Mouse (Mus musculus): ENCODE data around the gene Apeh. TPM values are rescaled to one million over a fixed set of nuclear protein-coding genes. Genes with fewer than 3 reads are reported as not detected.

The Apeh gene
- polyA plus RNA-seq, 1 experiment from 2014 or later = 35.4 TPM

- H3K9me3 ChIP-seq (ENCODE audit: control insufficient read depth, low read length) = no peaks in the 10 kb centered on the region
- WGBS = 88% methylated on average over 3 of the region's 3 CpGs
- DNase-seq (ENCODE audit: low spot score) = no peak
- TF ChIP-seq EP300 (optimal IDR thresholded peaks at IDR 0.05) = no peak
- no peak for TF ChIP-seq CTCF (IDR thresholded peaks at IDR 0.05; ENCODE audit: low read depth)
- H3K4me1 ChIP-seq (replicated peaks; ENCODE audit: control insufficient read depth, insufficient read depth) = no peaks in the 10 kb centered on the region; the same call in 1 of the 2 replicates
- no peak overlapping the region for H3K9ac ChIP-seq (ENCODE audit: low read length)
- no peak overlapping the region for H3K4me3 ChIP-seq (ENCODE audit: low read depth, low read length)
- H3K27ac ChIP-seq (replicated peaks) = no peak overlapping the region
- H3K27me3 ChIP-seq (ENCODE audit: control insufficient read depth, insufficient read depth, low read length) = no peaks in the 10 kb centered on the region
- no peak for ATAC-seq (ENCODE audit: low FRiP score, low TSS enrichment)
- no peak overlapping the region for H3K4me2 ChIP-seq (replicated peaks; ENCODE audit: low read depth)
- no peaks in the 10 kb centered on the region for H3K36me3 ChIP-seq (ENCODE audit: control insufficient read depth, insufficient read depth, low read length)
These were observed 38.0 kb upstream of the Apeh start for GRCm38 (mm10) chr9:108132373-108132772.

GRCm38 (mm10) chr9:108131502-108131901, 37.1 kb upstream of the Apeh start:
- H3K4me1 ChIP-seq (replicated peaks; ENCODE audit: control insufficient read depth, insufficient read depth) = no peaks in the 10 kb centered on the region
- H3K4me3 ChIP-seq (ENCODE audit: low read depth, low read length) = no peak overlapping the region
- H3K9ac ChIP-seq (ENCODE audit: low read length) = no peak overlapping the region
- no peak for TF ChIP-seq CTCF (IDR thresholded peaks at IDR 0.05; ENCODE audit: low read depth)
- no peaks in the 10 kb centered on the region for H3K27me3 ChIP-seq (ENCODE audit: control insufficient read depth, insufficient read depth, low read length)
- H3K4me2 ChIP-seq (replicated peaks; ENCODE audit: low read depth) = no peak overlapping the region
- WGBS = 78% methylated on average over 5 of the region's 5 CpGs
- H3K36me3 ChIP-seq (ENCODE audit: control insufficient read depth, insufficient read depth, low read length) = no peaks in the 10 kb centered on the region
- no peaks in the 10 kb centered on the region for H3K9me3 ChIP-seq (ENCODE audit: control insufficient read depth, low read length)
- DNase-seq (ENCODE audit: low spot score) (no peak), ATAC-seq (ENCODE audit: low FRiP score, low TSS enrichment) (no peak)
- H3K27ac ChIP-seq (replicated peaks) = no peak overlapping the region

- ATAC-seq (ENCODE audit: low FRiP score, low TSS enrichment) (no peak), DNase-seq (ENCODE audit: low spot score) (no peak)
- Histone ChIP-seq H3K9me3 (ENCODE audit: control insufficient read depth, low read length) (no peaks in the 10 kb centered on the region), H3K36me3 (ENCODE audit: control insufficient read depth, insufficient read depth, low read length) (no peaks in the 10 kb centered on the region), H3K9ac (ENCODE audit: low read length) (no peak overlapping the region), H3K4me1 (replicated peaks; ENCODE audit: control insufficient read depth, insufficient read depth) (no peaks in the 10 kb centered on the region), H3K27me3 (ENCODE audit: control insufficient read depth, insufficient read depth, low read length) (no peaks in the 10 kb centered on the region), H3K27ac (replicated peaks) (no peak overlapping the region), H3K4me3 (ENCODE audit: low read depth, low read length) (no peak overlapping the region), H3K4me2 (replicated peaks; ENCODE audit: low read depth) (no peak overlapping the region)
- 73% methylated on average over 13 of the region's 13 CpGs for WGBS
- TF ChIP-seq CTCF (IDR thresholded peaks at IDR 0.05; ENCODE audit: low read depth) (no peak), EP300 (optimal IDR thresholded peaks at IDR 0.05) (no peak)
These were observed 34.9 kb upstream of the Apeh start for GRCm38 (mm10) chr9:108129042-108129948.

GRCm38 (mm10) chr9:108128248-108128647, 33.8 kb upstream of the Apeh start:
- DNase-seq (ENCODE audit: low spot score) = no peak
- ATAC-seq (ENCODE audit: low FRiP score, low TSS enrichment) = no peak
- no peaks in the 10 kb centered on the region for H3K36me3 ChIP-seq (ENCODE audit: control insufficient read depth, insufficient read depth, low read length)
- H3K9me3 ChIP-seq (ENCODE audit: control insufficient read depth, low read length) = no peaks in the 10 kb centered on the region
- TF ChIP-seq CTCF (IDR thresholded peaks at IDR 0.05; ENCODE audit: low read depth) (no peak), EP300 (optimal IDR thresholded peaks at IDR 0.05) (no peak)
- H3K9ac ChIP-seq (ENCODE audit: low read length) = no peak overlapping the region
- whole genome bisulfite sequencing = 81% methylated on average over 11 of the region's 11 CpGs
- no peak overlapping the region for H3K4me2 ChIP-seq (replicated peaks; ENCODE audit: low read depth)
- H3K4me3 ChIP-seq (ENCODE audit: low read depth, low read length) = no peak overlapping the region
- no peaks in the 10 kb centered on the region for H3K4me1 ChIP-seq (replicated peaks; ENCODE audit: control insufficient read depth, insufficient read depth)
- H3K27ac ChIP-seq (replicated peaks) = no peak overlapping the region
- no peaks in the 10 kb centered on the region for H3K27me3 ChIP-seq (ENCODE audit: control insufficient read depth, insufficient read depth, low read length)

GRCm38 (mm10) chr9:108126436-108127180, 32.2 kb upstream of the Apeh start:
- ATAC-seq (ENCODE audit: low FRiP score, low TSS enrichment) (no peak), DNase-seq (ENCODE audit: low spot score) (no peak)
- H3K27ac ChIP-seq (replicated peaks) = no peak overlapping the region
- TF ChIP-seq EP300 (optimal IDR thresholded peaks at IDR 0.05) = no peak
- no peak for TF ChIP-seq CTCF (IDR thresholded peaks at IDR 0.05; ENCODE audit: low read depth)
- no peaks in the 10 kb centered on the region for H3K27me3 ChIP-seq (ENCODE audit: control insufficient read depth, insufficient read depth, low read length)
- H3K9me3 ChIP-seq (ENCODE audit: control insufficient read depth, low read length) = no peaks in the 10 kb centered on the region
- H3K9ac ChIP-seq (ENCODE audit: low read length) = no peak overlapping the region
- 72% methylated on average over 17 of the region's 17 CpGs for WGBS
- no peaks in the 10 kb centered on the region for H3K36me3 ChIP-seq (ENCODE audit: control insufficient read depth, insufficient read depth, low read length)
- H3K4me1 ChIP-seq (replicated peaks; ENCODE audit: control insufficient read depth, insufficient read depth) = no peaks in the 10 kb centered on the region
- no peak overlapping the region for H3K4me3 ChIP-seq (ENCODE audit: low read depth, low read length)
- no peak overlapping the region for H3K4me2 ChIP-seq (replicated peaks; ENCODE audit: low read depth)

GRCm38 (mm10) chr9:108125731-108126130, 31.3 kb upstream of the Apeh start:
- Histone ChIP-seq H3K27ac (replicated peaks) (no peak overlapping the region), H3K36me3 (ENCODE audit: control insufficient read depth, insufficient read depth, low read length) (no peaks in the 10 kb centered on the region), H3K27me3 (ENCODE audit: control insufficient read depth, insufficient read depth, low read length) (no peaks in the 10 kb centered on the region), H3K4me2 (replicated peaks; ENCODE audit: low read depth) (no peak overlapping the region), H3K9ac (ENCODE audit: low read length) (no peak overlapping the region), H3K4me3 (ENCODE audit: low read depth, low read length) (no peak overlapping the region), H3K9me3 (ENCODE audit: control insufficient read depth, low read length) (no peaks in the 10 kb centered on the region), H3K4me1 (replicated peaks; ENCODE audit: control insufficient read depth, insufficient read depth) (no peaks in the 10 kb centered on the region)
- 89% methylated on average over 8 of the region's 8 CpGs for WGBS
- no peak for TF ChIP-seq CTCF (IDR thresholded peaks at IDR 0.05; ENCODE audit: low read depth)
- no peak for TF ChIP-seq EP300 (optimal IDR thresholded peaks at IDR 0.05)
- no peak for ATAC-seq (ENCODE audit: low FRiP score, low TSS enrichment)
- DNase-seq (ENCODE audit: low spot score) = no peak

All from stomach, postnatal 0 days (tissue).